Mouse (Mus musculus) cerebellum, adult 2 months (tissue): ENCODE measurements around the gene Zdhhc18.

ENCODE experiments used
- CTCF ChIP-seq: fragments of 200-500 bp; IDR thresholded peaks from 2 replicates; pipeline ENCODE4 v1.5.1; 2011; ENCODE audit warnings: low read depth, mild to moderate bottlenecking, control low read depth, low read length, moderate library complexity, borderline replicate concordance; ENCODE audit not compliant: insufficient read depth
- POLR2A ChIP-seq: fragments of 200-500 bp; IDR thresholded peaks from 2 replicates; pipeline ENCODE4 v1.6.1; 2011; ENCODE audit warnings: low read length, control low read depth, borderline replicate concordance; ENCODE audit not compliant: insufficient read depth

- no peak for TF ChIP-seq CTCF
- TF ChIP-seq POLR2A = no peak
Measured at GRCm38 (mm10) chr4:133599571-133600073, 50.3 kb downstream of the Zdhhc18 start.
